Mouse (Mus musculus): Measurements from ENCODE around the gene Arrdc3.

Gene Arrdc3

GRCm38 (mm10) chr13:80902796-80903195 is 19.6 kb downstream of the Arrdc3 start:
- intact Hi-C loops (cut with DNase I): no loop called here

DNA sequence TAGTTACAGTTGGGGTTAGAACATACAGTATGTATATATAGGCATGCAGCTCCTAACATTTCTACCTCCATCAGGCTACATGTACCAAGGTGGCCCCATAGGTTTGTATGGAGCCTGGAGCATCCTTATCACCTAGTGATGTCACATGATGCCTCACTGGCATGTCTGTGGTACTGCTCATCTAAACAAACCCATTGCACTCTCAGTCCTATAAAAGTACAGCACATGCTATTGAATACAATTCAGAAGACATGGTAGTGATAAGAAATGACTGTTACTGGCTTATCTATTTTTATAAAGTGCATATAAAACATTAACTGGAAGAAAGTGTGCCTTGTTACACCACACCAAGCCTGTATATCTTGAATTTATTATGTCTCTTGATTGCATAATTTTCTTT is 30.2 kb downstream of the Arrdc3 start:
- intact Hi-C loops (cut with DNase I): no loop called here

- intact Hi-C loops (cut with DNase I): no loop called here
Observed at GRCm38 (mm10) chr13:80920939-80921338, 37.8 kb downstream of the Arrdc3 start.

GRCm38 (mm10) chr13:80921593-80922327 is 38.6 kb downstream of the Arrdc3 start:
- intact Hi-C loops (cut with DNase I): no loop called here

GRCm38 (mm10) chr13:80928187-80928586 is 45.0 kb downstream of the Arrdc3 start:
- intact Hi-C loops (cut with DNase I): no loop called here

GRCm38 (mm10) chr13:80930030-80930429 is 46.8 kb downstream of the Arrdc3 start:
- intact Hi-C loops (cut with DNase I): no loop called here

GRCm38 (mm10) chr13:80932816-80933402 is 49.7 kb downstream of the Arrdc3 start:
- intact Hi-C loops (cut with DNase I): no loop called here

- intact Hi-C loops (cut with DNase I): no loop called here
Observed at GRCm38 (mm10) chr13:80936426-80936825, 53.2 kb downstream of the Arrdc3 start.

GRCm38 (mm10) chr13:80939228-80939627 is 56.0 kb downstream of the Arrdc3 start:
- intact Hi-C loops (cut with DNase I): no loop called here

DNA sequence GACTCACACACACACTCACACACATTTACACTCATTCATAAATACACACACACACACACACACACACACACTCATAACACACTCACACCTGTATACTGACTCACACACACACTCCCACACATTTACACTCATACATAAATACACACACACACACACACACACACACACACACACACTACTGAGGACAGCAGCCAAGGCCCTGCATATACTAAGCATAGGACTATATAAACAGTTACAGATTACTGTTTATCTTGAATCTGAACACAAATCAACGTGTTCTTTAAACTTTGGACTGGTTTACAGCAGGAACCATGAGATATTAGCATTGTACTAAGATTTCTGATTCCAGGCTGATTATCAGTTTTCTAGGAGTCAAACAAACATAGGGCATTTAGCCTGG is 56.7 kb downstream of the Arrdc3 start:
- intact Hi-C loops (cut with DNase I): loop anchor here (5.0 kb wide), 1 partner anchor 48 kb away; no protein-coding TSS in a partner anchor

- intact Hi-C loops (cut with DNase I): loop anchor here (5.0 kb wide), 1 partner anchor 48 kb away; no protein-coding TSS in a partner anchor
Observed at GRCm38 (mm10) chr13:80940421-80940820, 57.2 kb downstream of the Arrdc3 start.

DNA sequence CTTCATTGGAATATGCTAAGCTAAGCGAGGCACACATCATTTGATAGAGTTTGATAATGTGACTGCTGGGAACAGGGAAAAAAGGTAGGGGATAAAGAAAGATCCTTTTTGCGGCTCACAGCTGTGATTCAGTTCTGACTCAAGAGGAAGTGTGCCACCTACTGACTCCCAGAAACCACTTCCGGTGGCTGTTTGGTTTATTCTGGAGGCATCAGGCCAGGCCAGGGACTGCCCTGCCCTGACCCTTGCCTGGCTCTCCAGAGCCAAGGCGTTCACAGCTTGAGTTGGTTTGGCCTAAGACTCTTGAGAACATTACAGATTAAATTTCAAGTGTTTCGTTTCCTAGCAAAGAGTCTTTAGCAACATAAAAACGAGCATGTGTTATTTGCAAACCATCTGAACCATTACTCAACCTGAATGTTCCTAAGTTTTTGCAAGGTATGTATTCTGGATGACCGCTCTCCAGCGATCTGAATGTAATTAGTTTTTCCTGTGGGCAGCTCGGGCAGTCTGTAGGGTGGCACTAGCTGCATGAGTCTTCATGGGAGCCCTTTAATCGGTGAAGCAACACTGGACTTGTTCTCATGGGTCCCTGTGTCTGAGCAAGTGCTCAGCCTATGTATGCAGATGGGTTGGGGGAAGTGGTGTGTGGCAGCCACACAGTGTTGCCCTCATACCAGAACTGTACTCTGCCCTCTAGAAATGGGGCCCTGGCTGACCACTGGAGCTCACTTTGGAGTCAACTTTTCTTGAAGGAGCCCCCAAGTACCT is 57.9 kb downstream of the Arrdc3 start:
- intact Hi-C loops (cut with DNase I): loop anchor here (5.0 kb wide), 1 partner anchor 49 kb away; no protein-coding TSS in a partner anchor

DNA sequence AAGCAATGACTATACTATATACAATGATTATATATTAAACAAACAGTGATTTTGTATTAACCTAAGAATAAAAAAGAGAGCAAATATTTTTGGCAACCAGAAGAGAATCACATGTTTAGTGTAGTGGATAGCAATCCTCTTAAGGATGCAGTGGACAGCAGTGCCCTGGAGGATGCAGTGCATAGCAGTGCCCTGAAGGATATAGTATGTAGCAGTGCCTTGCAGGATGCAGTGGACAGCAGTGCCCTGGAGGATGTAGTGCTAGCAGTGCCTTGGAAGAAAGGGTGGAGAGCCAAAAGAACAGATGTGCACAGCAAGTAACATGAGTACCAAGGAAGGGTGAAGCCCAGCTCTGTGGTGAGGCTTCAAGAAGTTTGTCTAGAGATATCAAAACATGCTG is 61.3 kb downstream of the Arrdc3 start:
- intact Hi-C loops (cut with DNase I): loop anchor here (5.0 kb wide), 1 partner anchor 52 kb away; no protein-coding TSS in a partner anchor

Measured in adrenal gland (tissue).